Mouse (Mus musculus) heart, adult 2 months (tissue): ENCODE measurements around the gene Lgr5.

Experiments
- CTCF ChIP-seq: fragments of 200-600 bp; IDR thresholded peaks from 2 replicates; pipeline ENCODE4 v1.8.1; 2022; ENCODE audit warnings: antibody characterized with exemption, mild to moderate bottlenecking, moderate library complexity
- EP300 ChIP-seq: fragments of 200-500 bp; IDR thresholded peaks from 2 replicates; pipeline ENCODE4 v1.6.1; 2011; ENCODE audit warnings: low read depth, low read length, control low read depth; ENCODE audit not compliant: insufficient read depth
- POLR2A ChIP-seq: fragments of 200-500 bp; IDR thresholded peaks from 2 replicates; pipeline ENCODE4 v1.6.1; 2011; ENCODE audit warnings: mild to moderate bottlenecking, low read depth, low read length, control low read depth; ENCODE audit not compliant: insufficient read depth

GRCm38 (mm10) chr10:115623481-115623880 lies 35.9 kb upstream of the Lgr5 start:
- TF ChIP-seq CTCF, result no peak
- TF ChIP-seq POLR2A, result no peak
- TF ChIP-seq EP300, result no peak
